Mouse (Mus musculus): ENCODE data around the gene Ctnna3. TPM values are rescaled to one million over a fixed set of nuclear protein-coding genes. Genes with fewer than 3 reads are reported as not detected.
A peak's percentile ranks its signal among the peaks of the same experiment; 100 is the strongest.
"Not testable (repeated sequence)": the region's sequence is repeated elsewhere in the genome, so short reads cannot be mapped to it uniquely, and the experiment has no call there.

Gene Ctnna3
- total RNA-seq, 4 experiments from 2014 or later = 52.0 to 66.8 (median 54.9) TPM

- no peak for DNase-seq (ENCODE audit: low spot score)
Observed at GRCm38 (mm10) chr10:63423591-63424474, 6.1 kb upstream of the Ctnna3 start.

GRCm38 (mm10) chr10:63424475-63424814 is 5.5 kb upstream of the Ctnna3 start:
- peak; percentile 30 for DNase-seq (ENCODE audit: low spot score)

GRCm38 (mm10) chr10:63427146-63427545 is 2.8 kb upstream of the Ctnna3 start:
- DNase-seq (ENCODE audit: low spot score) = no peak

- peak; percentile 21 for DNase-seq (ENCODE audit: low spot score)
Observed at GRCm38 (mm10) chr10:63428243-63429022, 1.5 kb upstream of the Ctnna3 start.

- no peak for DNase-seq (ENCODE audit: low spot score)
Observed at GRCm38 (mm10) chr10:63429023-63429340, 916 bp upstream of the Ctnna3 start.

DNA sequence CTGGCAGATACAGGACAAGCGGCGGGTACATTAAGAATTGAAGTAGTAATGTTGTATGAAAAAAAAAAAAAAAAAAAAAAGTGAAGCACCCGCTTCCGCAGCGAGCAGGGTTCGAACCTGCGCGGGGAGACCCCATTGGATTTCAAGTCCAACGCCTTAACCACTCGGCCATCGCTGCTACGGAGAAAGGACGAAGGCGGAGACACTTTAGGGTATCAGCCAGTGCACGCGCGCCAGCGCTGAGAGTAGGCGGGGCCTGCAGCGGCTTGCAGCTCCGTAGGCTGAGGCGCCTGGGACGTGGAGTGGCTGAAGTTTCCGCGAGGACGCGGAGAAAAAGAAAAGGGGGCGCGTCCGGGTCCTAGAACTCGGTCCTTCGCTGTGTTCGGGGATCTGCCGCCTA is 518 bp upstream of the Ctnna3 start:
- peak; percentile 99 for DNase-seq (ENCODE audit: low spot score)

GRCm38 (mm10) chr10:63431221-63431736 is 1.4 kb downstream of the Ctnna3 start:
- no peak for DNase-seq (ENCODE audit: low spot score)

GRCm38 (mm10) chr10:63432099-63432498 is 2.2 kb downstream of the Ctnna3 start:
- DNase-seq (ENCODE audit: low spot score) = no peak

GRCm38 (mm10) chr10:63432887-63433286 is 3.0 kb downstream of the Ctnna3 start:
- DNase-seq (ENCODE audit: low spot score) = no peak

GRCm38 (mm10) chr10:63438736-63439262 is 8.9 kb downstream of the Ctnna3 start:
- DNase-seq (ENCODE audit: low spot score) = no peak

- DNase-seq (ENCODE audit: low spot score) = no peak
Observed at GRCm38 (mm10) chr10:63439694-63440228, 9.9 kb downstream of the Ctnna3 start.

DNA sequence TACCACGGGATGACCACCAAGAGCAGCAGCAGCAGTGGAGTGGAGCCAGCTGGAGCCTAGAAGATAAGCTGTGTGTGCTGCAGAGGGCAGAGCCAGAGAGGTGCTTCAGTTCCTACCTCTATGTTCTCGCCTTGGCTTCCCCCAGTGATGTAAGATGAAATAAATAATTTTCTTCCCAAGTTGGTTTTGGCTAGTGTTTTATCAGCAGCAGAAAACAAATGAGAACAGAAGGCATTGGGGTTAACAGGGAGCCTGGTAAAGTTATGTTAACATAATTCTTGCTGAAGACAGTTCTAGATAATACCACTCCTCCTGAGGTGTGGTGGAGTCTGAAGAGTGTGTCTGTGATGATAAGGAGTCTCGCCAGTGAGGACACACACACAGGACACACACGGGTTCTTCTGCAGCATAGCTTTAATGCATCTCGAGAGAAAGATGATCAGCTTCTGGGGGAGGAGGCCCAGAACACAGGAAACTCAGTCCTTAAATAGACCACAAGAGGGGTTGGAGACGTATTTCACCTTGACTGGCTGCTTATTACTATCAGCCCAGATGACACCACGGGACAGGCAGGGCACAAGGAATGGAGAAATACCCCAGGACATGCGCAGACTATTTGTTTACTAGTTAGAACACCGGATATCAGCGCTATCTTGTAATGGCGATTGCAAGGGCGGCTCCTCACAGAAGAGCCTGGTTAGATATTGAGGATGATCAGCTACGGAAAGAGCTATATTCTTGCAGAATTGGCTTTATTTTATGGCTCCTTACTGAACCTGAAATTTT is 14.9 kb downstream of the Ctnna3 start:
- not testable (repeated sequence) for DNase-seq (ENCODE audit: low spot score)

DNA sequence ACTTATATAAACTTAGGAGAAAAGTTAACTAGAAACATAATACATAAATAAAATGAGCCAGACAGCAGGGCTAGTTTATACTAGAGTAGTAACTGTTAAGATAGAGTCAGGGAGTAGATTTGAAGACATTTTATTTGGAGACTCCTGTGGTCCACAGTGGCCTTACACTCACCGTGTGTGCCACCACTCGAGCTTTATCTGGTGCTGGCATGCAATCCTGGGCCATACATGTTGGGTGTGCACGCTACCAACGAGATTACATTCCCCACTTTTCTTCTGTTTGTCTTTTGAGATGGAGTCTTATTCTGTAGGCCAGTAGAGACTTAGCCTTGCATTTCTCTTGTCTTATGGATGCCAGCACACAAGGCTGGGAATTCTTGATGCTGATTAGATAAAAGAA is 24.0 kb downstream of the Ctnna3 start:
- no peak for DNase-seq (ENCODE audit: low spot score)

GRCm38 (mm10) chr10:63455110-63455878 is 25.4 kb downstream of the Ctnna3 start:
- no peak for DNase-seq (ENCODE audit: low spot score)

- peak; percentile 49 for DNase-seq (ENCODE audit: low spot score)
Observed at GRCm38 (mm10) chr10:63457292-63458128, 27.6 kb downstream of the Ctnna3 start.

- DNase-seq (ENCODE audit: low spot score) = no peak
Observed at GRCm38 (mm10) chr10:63460935-63461334, 31.0 kb downstream of the Ctnna3 start.

- DNase-seq (ENCODE audit: low spot score) = no peak
Observed at GRCm38 (mm10) chr10:63472473-63472872, 42.6 kb downstream of the Ctnna3 start.

GRCm38 (mm10) chr10:63476167-63476647 is 46.3 kb downstream of the Ctnna3 start:
- peak; percentile 73 for DNase-seq (ENCODE audit: low spot score)

DNA sequence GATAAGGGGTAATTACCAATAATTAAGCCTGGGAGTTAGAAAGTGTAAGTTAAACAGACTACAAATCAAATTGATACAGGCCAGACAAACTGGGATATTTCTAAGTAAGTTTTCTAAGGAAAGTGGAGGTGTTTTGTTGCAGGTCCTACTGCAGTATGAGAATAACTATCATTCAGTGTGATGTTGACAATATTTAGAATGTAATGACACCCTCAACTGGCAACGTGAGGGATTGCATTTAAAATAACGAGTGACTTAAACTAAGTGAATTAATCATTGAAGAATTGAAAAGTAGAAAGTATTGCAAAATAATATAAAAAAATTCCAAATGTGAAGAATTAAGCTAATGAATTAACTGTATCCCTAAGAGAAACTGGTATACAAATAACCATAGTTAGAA is 49.0 kb downstream of the Ctnna3 start:
- DNase-seq (ENCODE audit: low spot score) = no peak
